Mouse (Mus musculus): ENCODE measurements around the gene Dab1. TPM values are rescaled to one million over a fixed set of nuclear protein-coding genes. Genes with fewer than 3 reads are reported as not detected.

Gene Dab1
- polyA plus RNA-seq, 2 experiments: 0.19 to 0.34 TPM

DNA sequence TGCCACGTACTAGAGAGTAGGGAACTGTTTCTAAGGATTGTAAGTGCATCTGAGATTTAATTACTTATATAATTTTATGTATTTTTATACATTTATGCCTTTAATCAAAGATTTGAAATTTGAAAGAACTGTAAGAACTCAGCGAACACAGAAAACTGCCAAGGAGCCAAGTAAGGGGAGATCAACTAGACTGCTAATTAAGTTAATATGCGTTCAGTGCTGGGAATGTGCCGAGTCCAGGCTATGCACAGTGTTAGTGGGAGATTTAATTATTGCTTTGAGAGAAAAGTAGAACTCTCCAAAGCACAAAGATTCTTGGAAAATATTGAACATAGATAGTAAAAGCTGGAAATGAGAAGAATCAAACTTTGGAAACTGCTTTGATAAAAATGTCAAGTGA, 567.2 kb downstream of the Dab1 start:
- DNase-seq (ENCODE audit: low read depth in 3 of 3, low spot score in 3 of 3): no peak
- no peak overlapping the region for H3K4me2 ChIP-seq (ENCODE audit: low read depth)
- TF ChIP-seq EP300 (IDR thresholded peaks at IDR 0.05; ENCODE audit: low read depth): no peak
- no peak for TF ChIP-seq CTCF (IDR thresholded peaks at IDR 0.05; ENCODE audit: low read depth)
- H3K4me3 ChIP-seq (ENCODE audit: insufficient read depth in 1 of 2, low read depth in 2 of 2, low read length in 2 of 2): no peak overlapping the region
- no peak overlapping the region for H3K9ac ChIP-seq (replicated peaks)
- H3K27ac ChIP-seq: no peak overlapping the region
- H3K27me3 ChIP-seq (ENCODE audit: control insufficient read depth, insufficient read depth, low read length): no peaks in the 10 kb centered on the region
- no peaks in the 10 kb centered on the region for H3K9me3 ChIP-seq (ENCODE audit: control insufficient read depth, low read length)
- WGBS (ENCODE audit: insufficient replicate concordance): 68% methylated on average over 4 of the region's 4 CpGs
- no peaks in the 10 kb centered on the region for H3K36me3 ChIP-seq (replicated peaks; ENCODE audit: control insufficient read depth, insufficient read depth, low read depth)
- no peaks in the 10 kb centered on the region for H3K4me1 ChIP-seq (replicated peaks; ENCODE audit: control insufficient read depth in 2 of 2, insufficient read depth in 2 of 2, low read length in 1 of 2)
- no peak for ATAC-seq (ENCODE audit: insufficient read depth)

DNA sequence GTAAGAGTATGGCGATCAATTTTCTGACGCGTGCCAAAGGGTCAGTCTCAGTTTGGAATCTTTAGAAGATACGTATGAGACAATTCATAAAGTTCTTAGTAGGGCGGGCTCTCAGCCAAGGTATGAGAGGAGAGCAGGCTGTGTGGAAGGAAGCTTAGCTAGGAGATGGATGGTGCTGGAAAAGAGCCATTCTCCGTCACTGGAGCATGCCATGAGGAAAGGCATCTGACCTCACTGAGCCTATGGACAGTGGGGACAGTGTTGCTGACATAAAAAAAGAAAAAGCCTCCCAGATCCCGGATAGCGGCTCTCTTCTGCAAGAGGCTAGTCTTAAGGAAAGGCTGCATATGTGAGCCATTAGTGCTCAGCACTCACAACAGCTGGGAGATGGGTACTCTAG, 579.5 kb downstream of the Dab1 start:
- Histone ChIP-seq H3K27me3 (ENCODE audit: control insufficient read depth, insufficient read depth, low read length) (no peaks in the 10 kb centered on the region), H3K9ac (replicated peaks) (no peak overlapping the region), H3K27ac (no peak overlapping the region), H3K36me3 (replicated peaks; ENCODE audit: control insufficient read depth, insufficient read depth, low read depth) (no peaks in the 10 kb centered on the region), H3K4me3 (ENCODE audit: insufficient read depth in 1 of 2, low read depth in 2 of 2, low read length in 2 of 2) (no peak overlapping the region), H3K9me3 (ENCODE audit: control insufficient read depth, low read length) (no peaks in the 10 kb centered on the region), H3K4me1 (replicated peaks; ENCODE audit: control insufficient read depth in 2 of 2, insufficient read depth in 2 of 2, low read length in 1 of 2) (no peaks in the 10 kb centered on the region), H3K4me2 (ENCODE audit: low read depth) (no peak overlapping the region)
- TF ChIP-seq EP300 (IDR thresholded peaks at IDR 0.05; ENCODE audit: low read depth): no peak
- no peak for TF ChIP-seq CTCF (IDR thresholded peaks at IDR 0.05; ENCODE audit: low read depth)
- no peak for ATAC-seq (ENCODE audit: insufficient read depth)
- 72% methylated on average over 8 of the region's 8 CpGs for WGBS (ENCODE audit: insufficient replicate concordance)
- no peak for DNase-seq (ENCODE audit: low read depth in 3 of 3, low spot score in 3 of 3)

DNA sequence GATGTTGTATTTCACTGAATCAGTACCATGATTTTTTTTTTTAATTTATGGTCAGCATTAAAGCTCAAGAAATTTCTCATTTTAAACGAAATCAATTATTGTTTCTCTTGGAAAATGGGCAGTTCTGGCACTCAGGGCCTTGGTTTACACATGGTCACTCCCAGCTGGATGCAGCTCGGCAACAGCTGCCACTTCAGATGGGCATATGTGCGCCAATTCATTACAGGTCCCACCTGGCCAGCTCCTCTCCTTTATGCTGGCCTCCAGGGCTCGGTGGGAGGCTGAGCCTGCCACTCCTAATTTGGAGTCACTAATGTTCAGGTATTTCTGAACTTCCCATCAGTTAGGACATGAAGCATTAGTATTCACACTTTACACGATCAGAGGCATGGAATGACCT, 582.5 kb downstream of the Dab1 start:
- Histone ChIP-seq H3K27me3 (ENCODE audit: control insufficient read depth, insufficient read depth, low read length) (no peaks in the 10 kb centered on the region), H3K4me1 (replicated peaks; ENCODE audit: control insufficient read depth in 2 of 2, insufficient read depth in 2 of 2, low read length in 1 of 2) (no peaks in the 10 kb centered on the region), H3K9me3 (ENCODE audit: control insufficient read depth, low read length) (no peaks in the 10 kb centered on the region), H3K4me2 (ENCODE audit: low read depth) (no peak overlapping the region), H3K36me3 (replicated peaks; ENCODE audit: control insufficient read depth, insufficient read depth, low read depth) (no peaks in the 10 kb centered on the region), H3K9ac (replicated peaks) (no peak overlapping the region), H3K27ac (no peak overlapping the region), H3K4me3 (ENCODE audit: insufficient read depth in 1 of 2, low read depth in 2 of 2, low read length in 2 of 2) (no peak overlapping the region)
- no peak for TF ChIP-seq EP300 (IDR thresholded peaks at IDR 0.05; ENCODE audit: low read depth)
- TF ChIP-seq CTCF (IDR thresholded peaks at IDR 0.05; ENCODE audit: low read depth): no peak
- 55% methylated on average over 5 of the region's 5 CpGs for WGBS (ENCODE audit: insufficient replicate concordance)
- no peak for DNase-seq (ENCODE audit: low read depth in 3 of 3, low spot score in 3 of 3)
- no peak for ATAC-seq (ENCODE audit: insufficient read depth)

DNA sequence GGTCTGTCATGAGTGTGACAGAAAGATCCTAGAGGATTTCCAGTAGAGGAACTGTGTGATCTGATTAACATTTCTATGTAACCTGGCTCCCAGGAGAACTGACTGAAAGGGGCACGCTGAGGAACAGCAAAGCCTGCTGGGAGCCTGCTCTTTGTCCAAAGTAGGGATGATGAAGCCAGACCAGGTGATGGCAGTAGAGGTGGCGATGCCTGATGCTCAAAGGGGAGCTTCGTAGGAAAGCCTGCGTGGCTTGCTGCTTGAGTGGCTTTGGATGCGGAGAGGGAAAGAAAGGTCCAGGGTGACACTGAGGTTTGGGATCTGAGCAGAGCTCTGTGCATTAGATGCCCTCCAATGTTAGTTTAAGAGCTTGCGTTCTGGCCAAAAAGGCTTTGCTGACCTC, 584.9 kb downstream of the Dab1 start:
- no peak for DNase-seq (ENCODE audit: low read depth in 3 of 3, low spot score in 3 of 3)
- Histone ChIP-seq H3K36me3 (replicated peaks; ENCODE audit: control insufficient read depth, insufficient read depth, low read depth) (no peaks in the 10 kb centered on the region), H3K4me2 (ENCODE audit: low read depth) (no peak overlapping the region), H3K27ac (no peak overlapping the region), H3K4me3 (ENCODE audit: insufficient read depth in 1 of 2, low read depth in 2 of 2, low read length in 2 of 2) (no peak overlapping the region), H3K27me3 (ENCODE audit: control insufficient read depth, insufficient read depth, low read length) (no peaks in the 10 kb centered on the region), H3K9ac (replicated peaks) (no peak overlapping the region), H3K9me3 (ENCODE audit: control insufficient read depth, low read length) (no peaks in the 10 kb centered on the region), H3K4me1 (replicated peaks; ENCODE audit: control insufficient read depth in 2 of 2, insufficient read depth in 2 of 2, low read length in 1 of 2) (no peaks in the 10 kb centered on the region)
- TF ChIP-seq EP300 (IDR thresholded peaks at IDR 0.05; ENCODE audit: low read depth) (no peak), CTCF (IDR thresholded peaks at IDR 0.05; ENCODE audit: low read depth) (no peak)
- 41% methylated on average over 6 of the region's 6 CpGs for WGBS (ENCODE audit: insufficient replicate concordance)
- no peak for ATAC-seq (ENCODE audit: insufficient read depth)

DNA sequence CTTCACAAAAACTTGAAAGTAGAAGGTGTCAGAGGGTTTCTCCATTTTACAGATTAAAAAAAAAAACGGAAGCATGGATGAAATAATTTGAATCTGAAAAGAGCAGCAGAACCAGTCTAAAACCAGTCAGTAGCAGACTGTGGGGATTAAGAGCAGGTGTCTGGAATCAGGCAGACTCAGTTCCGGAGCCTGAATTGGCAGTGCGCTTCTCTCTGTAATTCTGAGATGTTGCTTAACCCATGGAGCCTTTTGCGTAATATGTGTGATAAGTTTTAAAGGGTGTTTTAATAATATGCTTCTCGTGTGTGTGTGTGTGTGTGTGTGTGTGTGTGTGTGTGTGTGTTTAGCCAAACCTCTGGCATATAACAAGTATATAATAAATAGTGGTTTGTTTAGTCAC, 587.5 kb downstream of the Dab1 start:
- no peaks in the 10 kb centered on the region; a peak in 2 of 4 replicates for H3K4me1 ChIP-seq (replicated peaks; ENCODE audit: control insufficient read depth in 2 of 2, insufficient read depth in 2 of 2, low read length in 1 of 2)
- no peak overlapping the region for H3K27ac ChIP-seq
- H3K27me3 ChIP-seq (ENCODE audit: control insufficient read depth, insufficient read depth, low read length): no peaks in the 10 kb centered on the region
- WGBS (ENCODE audit: insufficient replicate concordance): 58% methylated on average over 5 of the region's 5 CpGs
- TF ChIP-seq CTCF (IDR thresholded peaks at IDR 0.05; ENCODE audit: low read depth): no peak
- no peak for TF ChIP-seq EP300 (IDR thresholded peaks at IDR 0.05; ENCODE audit: low read depth)
- no peak overlapping the region for H3K4me2 ChIP-seq (ENCODE audit: low read depth)
- H3K4me3 ChIP-seq (ENCODE audit: insufficient read depth in 1 of 2, low read depth in 2 of 2, low read length in 2 of 2): no peak overlapping the region
- H3K9ac ChIP-seq (replicated peaks): no peak overlapping the region
- H3K36me3 ChIP-seq (replicated peaks; ENCODE audit: control insufficient read depth, insufficient read depth, low read depth): no peaks in the 10 kb centered on the region
- DNase-seq (ENCODE audit: low read depth in 3 of 3, low spot score in 3 of 3) (no peak), ATAC-seq (ENCODE audit: insufficient read depth) (no peak)
- H3K9me3 ChIP-seq (ENCODE audit: control insufficient read depth, low read length): no peaks in the 10 kb centered on the region
